Mouse (Mus musculus) heart, embryonic 10.5 days (tissue): ENCODE measurements around the gene Icam1. TPM values are rescaled to one million over a fixed set of nuclear protein-coding genes. Genes with fewer than 3 reads are reported as not detected.
"Not testable (repeated sequence)": the region's sequence is repeated elsewhere in the genome, so short reads cannot be mapped to it uniquely, and the experiment has no call there.

Experiments
- DNase-seq: peaks from one replicate; pipeline ENCODE4 v3.0.0-alpha.2; 2017; ENCODE audit warnings: low spot score
- H3K27ac ChIP-seq: fragments of 300-500 bp; sonication (generic); 2 replicates; pipeline ENCODE4 v1.5.1; 2016; ENCODE audit warnings: mild to moderate bottlenecking
- H3K27me3 ChIP-seq: fragments of 300-500 bp; sonication (generic); 2 replicates; pipeline ENCODE4 v1.6.1; 2016; ENCODE audit warnings: mild to moderate bottlenecking; ENCODE audit not compliant: poor library complexity, insufficient read depth, severe bottlenecking
- H3K36me3 ChIP-seq: fragments of 300-500 bp; sonication (generic); 2 replicates; pipeline ENCODE4 v1.6.1; 2016; ENCODE audit warnings: mild to moderate bottlenecking, moderate library complexity
- H3K4me1 ChIP-seq: fragments of 300-500 bp; sonication (generic); 2 replicates; pipeline ENCODE4 v1.6.1; 2016; ENCODE audit warnings: mild to moderate bottlenecking
- H3K4me3 ChIP-seq: fragments of 300-500 bp; sonication (generic); 2 replicates; pipeline ENCODE4 v1.5.1; 2016; ENCODE audit warnings: mild to moderate bottlenecking, moderate library complexity
- H3K9me3 ChIP-seq: fragments of 300-500 bp; sonication (generic); 2 replicates; pipeline ENCODE4 v1.6.1; 2016; ENCODE audit warnings: mild to moderate bottlenecking, moderate library complexity
- WGBS: fragments of 180-500 bp; shearing (Covaris S2); methylation state at CpG from one replicate; pipeline ENCODE4 v1.1.7; 2016; 5-methylcytosine and 5-hydroxymethylcytosine counted together
- polyA plus RNA-seq: library from polyadenylated mRNA; unstranded; fragments of >200 nt; fragmentation: Nextera tagmentation; extraction: Ambion mirVana; gene quantifications from 2 replicates; pipeline ENCODE4 v1.2.1, GENCODE M21; 2016

Gene Icam1
- polyA plus RNA-seq, 1 experiment from 2014 or later, result 9.7 TPM

- WGBS, result 54% methylated on average over 5 of the region's 5 CpGs
- no peaks in the 10 kb centered on the region for H3K9me3 ChIP-seq
- no peak for DNase-seq
- no peaks in the 10 kb centered on the region for H3K36me3 ChIP-seq
- H3K27me3 ChIP-seq, result no peaks in the 10 kb centered on the region
- no peak overlapping the region for H3K4me3 ChIP-seq
- peaks cover 42% of the 10 kb centered on the region for H3K4me1 ChIP-seq
- peak overlapping the region; percentile 56; the same call in 1 of the 2 replicates for H3K27ac ChIP-seq
Measured at GRCm38 (mm10) chr9:20979181-20979580, 36.6 kb upstream of the Icam1 start.

GRCm38 (mm10) chr9:20979769-20980168 lies 36.0 kb upstream of the Icam1 start:
- no peak for DNase-seq
- Histone ChIP-seq H3K36me3 (no peaks in the 10 kb centered on the region), H3K27ac (no peak overlapping the region), H3K4me3 (no peak overlapping the region), H3K4me1 (peaks cover 38% of the 10 kb centered on the region), H3K27me3 (no peaks in the 10 kb centered on the region), H3K9me3 (no peaks in the 10 kb centered on the region)
- WGBS, result 87% methylated on average over 7 of the region's 7 CpGs

DNA sequence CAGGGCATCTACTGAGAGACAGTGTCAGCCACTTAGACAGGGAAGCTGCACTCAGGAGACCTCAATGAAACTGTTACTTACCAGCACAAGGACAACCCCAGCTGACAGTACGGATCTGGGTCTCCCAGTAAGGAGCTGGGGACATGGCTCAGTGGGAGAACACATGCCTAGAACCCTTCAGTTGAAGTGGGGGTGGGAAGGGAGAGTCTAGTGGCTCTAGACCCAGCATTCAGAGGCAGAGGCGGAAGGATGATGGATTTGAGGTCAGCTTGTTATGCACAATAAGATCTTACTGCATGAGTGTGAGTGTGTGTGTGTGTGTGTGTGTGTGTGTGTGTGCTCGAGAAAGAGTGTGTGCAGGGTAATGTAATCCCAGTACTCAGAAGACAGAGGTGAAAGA lies 33.6 kb upstream of the Icam1 start:
- WGBS, result 79% methylated on average over 3 of the region's 3 CpGs
- H3K4me3 ChIP-seq, result no peak overlapping the region
- no peaks in the 10 kb centered on the region for H3K36me3 ChIP-seq
- no peak for DNase-seq
- no peak overlapping the region for H3K27ac ChIP-seq
- peaks cover 7% of the 10 kb centered on the region for H3K27me3 ChIP-seq
- H3K4me1 ChIP-seq, result peaks cover 24% of the 10 kb centered on the region
- no peaks in the 10 kb centered on the region for H3K9me3 ChIP-seq

DNA sequence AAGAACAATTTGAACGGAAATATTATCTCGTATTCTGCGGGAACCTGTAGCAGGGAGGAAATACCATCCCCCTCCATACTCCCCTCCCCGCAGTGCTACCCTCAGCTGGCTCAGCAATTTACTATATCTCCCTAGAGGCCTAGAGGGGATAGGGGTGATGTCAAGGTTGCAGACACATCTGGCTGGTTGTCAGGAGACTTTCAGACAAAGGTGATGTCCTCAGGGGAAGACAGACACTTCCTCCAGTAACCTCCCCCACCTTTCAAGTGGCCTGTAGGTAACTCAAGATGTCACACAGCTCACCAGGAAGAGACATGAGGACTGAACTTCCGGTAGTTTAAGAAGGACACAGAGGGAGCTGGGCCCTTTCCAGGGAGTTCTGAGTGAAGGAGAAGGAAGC lies 32.6 kb upstream of the Icam1 start:
- H3K4me3 ChIP-seq, result no peak overlapping the region
- no peaks in the 10 kb centered on the region for H3K36me3 ChIP-seq
- peaks cover 23% of the 10 kb centered on the region for H3K4me1 ChIP-seq
- no peak for DNase-seq
- WGBS, result 52% methylated on average over 5 of the region's 5 CpGs
- no peaks in the 10 kb centered on the region for H3K9me3 ChIP-seq
- H3K27ac ChIP-seq, result no peak overlapping the region
- H3K27me3 ChIP-seq, result peaks cover 14% of the 10 kb centered on the region

GRCm38 (mm10) chr9:20986952-20987686 lies 28.7 kb upstream of the Icam1 start:
- Histone ChIP-seq H3K27ac (no peak overlapping the region), H3K36me3 (no peaks in the 10 kb centered on the region), H3K9me3 (no peaks in the 10 kb centered on the region), H3K4me1 (peaks cover 18% of the 10 kb centered on the region), H3K4me3 (no peak overlapping the region), H3K27me3 (peaks cover 25% of the 10 kb centered on the region)
- no peak for DNase-seq
- 58% methylated on average over 15 of the region's 15 CpGs for WGBS

DNA sequence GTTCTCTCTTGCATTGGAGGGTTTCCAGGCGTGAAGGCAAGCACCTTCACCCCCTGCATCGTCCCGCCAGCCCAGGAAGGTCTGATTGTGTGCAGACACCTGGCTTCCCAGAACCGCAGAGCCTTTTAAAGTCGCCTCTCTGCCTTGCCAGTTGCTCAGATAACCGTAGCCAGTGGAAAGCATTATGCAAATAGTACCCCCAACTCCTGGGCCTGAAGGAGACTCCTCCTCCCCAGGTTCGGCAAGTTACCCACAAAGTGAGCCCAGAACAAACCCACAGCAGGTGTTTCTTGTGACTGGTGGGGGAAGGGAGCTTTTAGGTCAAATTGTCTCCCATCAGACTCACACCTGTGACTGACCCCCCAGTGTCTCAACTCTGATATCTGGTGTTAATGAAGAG lies 27.8 kb upstream of the Icam1 start:
- Histone ChIP-seq H3K4me1 (peaks cover 18% of the 10 kb centered on the region), H3K36me3 (no peaks in the 10 kb centered on the region), H3K9me3 (no peaks in the 10 kb centered on the region), H3K27me3 (peaks cover 25% of the 10 kb centered on the region), H3K4me3 (no peak overlapping the region), H3K27ac (no peak overlapping the region)
- 13% methylated on average over 7 of the region's 7 CpGs for WGBS
- no peak for DNase-seq

- WGBS, result 5% methylated on average over 10 of the region's 10 CpGs
- peak overlapping the region; percentile 69; the same call in 1 of the 2 replicates for H3K27ac ChIP-seq
- peaks cover 16% of the 10 kb centered on the region for H3K4me1 ChIP-seq
- H3K4me3 ChIP-seq, result peak overlapping the region; percentile 40
- no peak for DNase-seq
- no peaks in the 10 kb centered on the region for H3K36me3 ChIP-seq
- peaks cover 25% of the 10 kb centered on the region for H3K27me3 ChIP-seq
- no peaks in the 10 kb centered on the region for H3K9me3 ChIP-seq
Measured at GRCm38 (mm10) chr9:20990861-20991260, 24.9 kb upstream of the Icam1 start.

GRCm38 (mm10) chr9:20991587-20991986 lies 24.2 kb upstream of the Icam1 start:
- Histone ChIP-seq H3K9me3 (no peaks in the 10 kb centered on the region), H3K4me1 (peaks cover 16% of the 10 kb centered on the region), H3K27me3 (peaks cover 23% of the 10 kb centered on the region), H3K4me3 (no peak overlapping the region), H3K27ac (no peak overlapping the region), H3K36me3 (no peaks in the 10 kb centered on the region)
- WGBS, result 93% methylated on average over 4 of the region's 4 CpGs
- no peak for DNase-seq

DNA sequence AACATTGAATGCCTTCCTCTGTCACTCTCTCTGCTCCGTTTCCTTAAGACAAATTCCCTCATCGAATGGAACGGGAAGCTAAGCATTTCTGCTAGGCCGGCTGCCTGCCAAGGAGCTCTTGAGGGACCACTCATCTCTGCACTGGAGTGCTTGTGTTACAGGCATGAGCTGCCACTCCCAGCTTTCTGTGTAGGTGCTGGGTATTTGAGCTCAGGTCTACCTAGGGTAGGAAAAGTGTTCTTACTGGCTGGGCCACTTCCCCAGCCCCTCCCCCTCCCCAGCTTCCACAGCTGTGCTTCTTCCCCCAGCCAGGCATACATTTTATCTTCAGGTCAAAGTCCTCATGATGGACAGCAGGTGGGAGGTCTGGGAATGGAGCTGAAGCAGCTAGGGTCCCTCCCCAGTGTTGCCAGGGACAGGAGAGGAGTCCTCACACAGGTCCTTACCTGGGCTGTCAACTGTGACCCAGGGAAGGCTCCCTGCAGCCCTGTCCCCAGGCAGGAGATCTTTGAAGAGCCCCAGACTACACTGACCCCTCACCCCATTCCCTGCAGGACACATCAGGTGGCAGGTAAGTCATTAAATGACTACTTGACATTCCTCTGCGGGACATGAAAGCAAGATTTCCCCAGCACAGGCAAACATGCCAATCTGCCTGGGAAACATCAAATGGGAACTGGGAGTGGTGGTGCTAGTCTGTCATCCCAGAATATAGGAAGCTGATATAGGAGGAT lies 22.5 kb upstream of the Icam1 start:
- Histone ChIP-seq H3K27ac (no peak overlapping the region), H3K4me1 (peaks cover 12% of the 10 kb centered on the region), H3K36me3 (no peaks in the 10 kb centered on the region), H3K27me3 (peaks cover 10% of the 10 kb centered on the region; the same call in 1 of the 2 replicates), H3K9me3 (no peaks in the 10 kb centered on the region), H3K4me3 (no peak overlapping the region)
- DNase-seq, result no peak
- 43% methylated on average over 5 of the region's 5 CpGs for WGBS

DNA sequence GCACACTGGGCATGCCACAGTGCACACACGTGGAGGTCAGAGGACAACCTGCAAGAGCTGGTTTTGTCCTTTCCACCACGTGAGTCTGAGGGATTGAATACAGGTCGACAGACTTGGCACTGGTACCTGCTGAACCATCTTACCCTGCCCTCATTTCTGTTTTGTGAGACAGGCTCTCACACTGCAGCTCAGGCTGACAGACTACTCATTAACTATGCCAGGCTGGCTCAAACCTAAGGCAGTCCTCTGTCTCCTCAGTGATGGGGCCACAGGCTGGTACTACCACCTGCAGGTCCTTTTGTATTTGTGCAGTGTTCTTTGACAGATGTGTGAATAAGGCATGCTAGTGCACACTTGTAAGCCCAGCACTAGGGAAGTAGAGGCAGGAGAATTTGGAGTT lies 20.7 kb upstream of the Icam1 start:
- H3K4me3 ChIP-seq, result no peak overlapping the region
- WGBS, result 74% methylated on average over 3 of the region's 3 CpGs
- no peaks in the 10 kb centered on the region for H3K27me3 ChIP-seq
- no peak for DNase-seq
- peaks cover 12% of the 10 kb centered on the region for H3K4me1 ChIP-seq
- H3K36me3 ChIP-seq, result no peaks in the 10 kb centered on the region
- no peak overlapping the region for H3K27ac ChIP-seq
- H3K9me3 ChIP-seq, result no peaks in the 10 kb centered on the region

DNA sequence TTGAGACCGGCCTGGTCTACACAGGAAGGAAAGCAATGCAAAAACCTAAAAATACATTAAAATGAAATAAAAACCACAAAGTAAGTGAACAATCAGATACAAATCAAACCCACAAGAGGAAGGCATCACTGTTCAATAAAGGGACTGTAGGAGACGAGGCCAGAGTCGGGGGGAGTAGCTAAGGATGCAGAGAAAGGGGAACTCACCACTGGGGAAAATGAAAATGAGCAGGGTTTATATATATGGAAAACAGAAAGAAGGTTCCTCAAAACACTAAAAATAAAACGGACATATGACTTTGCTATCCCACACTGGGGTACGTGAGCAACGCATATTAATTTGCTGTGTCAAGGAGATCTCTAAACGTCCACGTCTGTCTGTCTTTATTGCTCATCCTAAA lies 18.7 kb upstream of the Icam1 start:
- Histone ChIP-seq H3K27me3 (no peaks in the 10 kb centered on the region), H3K4me1 (0 out of 2 replicates have a peak, but pooled peaks cover 6% of the 10 kb centered on the region), H3K27ac (no peak overlapping the region), H3K36me3 (no peaks in the 10 kb centered on the region), H3K4me3 (no peak overlapping the region), H3K9me3 (no peaks in the 10 kb centered on the region)
- 87% methylated on average over 8 of the region's 8 CpGs for WGBS
- no peak for DNase-seq

DNA sequence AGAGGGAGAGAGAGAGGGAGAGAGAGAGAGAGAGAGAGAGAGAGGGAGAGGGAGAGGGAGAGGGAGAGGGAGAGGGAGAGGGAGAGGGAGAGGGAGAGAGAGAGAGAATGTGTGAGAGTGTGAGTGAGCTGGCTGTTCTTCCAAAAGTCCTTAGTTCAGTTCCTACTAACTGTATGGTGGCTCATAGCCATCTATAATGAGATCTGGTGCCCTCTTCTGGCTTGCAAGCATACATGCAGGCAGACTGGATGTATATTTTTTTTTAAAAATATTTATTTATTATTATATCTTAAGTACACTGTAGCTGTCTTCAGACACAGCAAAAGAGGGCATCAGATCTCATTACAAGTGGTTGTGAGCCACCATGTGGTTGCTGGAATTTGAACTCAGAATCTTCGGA lies 17.4 kb upstream of the Icam1 start:
- H3K36me3 ChIP-seq, H3K4me3 ChIP-seq, H3K9me3 ChIP-seq, DNase-seq, H3K27me3 ChIP-seq, H3K27ac ChIP-seq, H3K4me1 ChIP-seq: not testable (repeated sequence)
- 70% methylated on average over 1 of the region's 1 CpGs for WGBS

DNA sequence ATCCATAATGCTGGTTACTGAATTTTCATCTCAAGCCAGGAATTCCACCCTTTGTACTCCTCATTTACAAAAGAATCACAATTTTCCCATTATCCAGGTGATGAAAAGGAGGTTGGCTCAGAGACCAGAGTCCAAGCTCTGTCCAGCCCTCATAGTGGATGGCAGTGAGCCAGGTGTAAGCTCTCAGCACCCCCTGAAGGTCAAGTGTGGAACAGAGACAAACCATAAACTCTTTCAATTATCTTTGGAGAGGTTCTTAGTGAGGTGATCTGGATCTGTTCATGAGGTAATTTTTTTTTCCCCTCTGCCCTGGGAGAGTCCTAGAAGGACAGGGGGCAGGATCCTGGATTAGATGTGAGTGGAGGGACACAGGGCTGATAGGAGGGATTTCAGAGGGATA lies 15.0 kb upstream of the Icam1 start:
- DNase-seq, result no peak
- peaks cover 13% of the 10 kb centered on the region for H3K36me3 ChIP-seq
- peaks cover 5% of the 10 kb centered on the region for H3K4me1 ChIP-seq
- H3K4me3 ChIP-seq, result no peak overlapping the region
- H3K9me3 ChIP-seq, result no peaks in the 10 kb centered on the region
- no peak overlapping the region for H3K27ac ChIP-seq
- no peaks in the 10 kb centered on the region for H3K27me3 ChIP-seq
